Mouse (Mus musculus) limb, embryonic 11.5 days (tissue): ENCODE measurements around the gene Vmn1r86. TPM values are rescaled to one million over a fixed set of nuclear protein-coding genes. Genes with fewer than 3 reads are reported as not detected.
A peak's percentile ranks its signal among the peaks of the same experiment; 100 is the strongest.

ENCODE experiments used
- ATAC-seq: fragments of 200-750 bp; cut with Nextera tagmentation; 2 replicates; pipeline ENCODE4 v1.8.0; 2017; ENCODE audit warnings: low read depth; ENCODE audit not compliant: insufficient number of reproducible peaks, low FRiP score, low TSS enrichment
- DNase-seq: peaks from one replicate; pipeline ENCODE4 v3.0.0-alpha.2; 2015; ENCODE audit warnings: low spot score
- H3K27ac ChIP-seq: fragments of 300-500 bp; sonication (generic); replicated peaks from 2 replicates; pipeline ENCODE4 v1.5.1; 2014; ENCODE audit warnings: low read depth, mild to moderate bottlenecking, low read length
- H3K27me3 ChIP-seq: fragments of 300-500 bp; sonication (generic); 2 replicates; pipeline ENCODE4 v1.6.1; 2014; ENCODE audit warnings: mild to moderate bottlenecking, low read length, mixed read lengths; ENCODE audit not compliant: control insufficient read depth, insufficient read depth
- H3K36me3 ChIP-seq: fragments of 300-500 bp; sonication (generic); 2 replicates; pipeline ENCODE4 v1.6.1; 2014; ENCODE audit warnings: mild to moderate bottlenecking, low read length, moderate library complexity, mixed read lengths; ENCODE audit not compliant: control insufficient read depth, insufficient read depth
- H3K4me1 ChIP-seq: fragments of 300-500 bp; sonication (generic); 2 replicates; pipeline ENCODE4 v1.6.1; 2014; ENCODE audit warnings: low read length, mixed read lengths; ENCODE audit not compliant: control insufficient read depth, insufficient read depth
- H3K4me2 ChIP-seq: fragments of 300-500 bp; sonication (generic); 2 replicates; pipeline ENCODE4 v1.6.1; 2014; ENCODE audit warnings: low read depth, mild to moderate bottlenecking, moderate library complexity; ENCODE audit not compliant: severe bottlenecking
- H3K4me3 ChIP-seq: fragments of 300-500 bp; sonication (generic); 2 replicates; pipeline ENCODE4 v1.5.1; 2014; ENCODE audit warnings: low read depth, low read length
- H3K9ac ChIP-seq: fragments of 300-500 bp; sonication (generic); 2 replicates; pipeline ENCODE4 v1.6.1; 2014; ENCODE audit warnings: mild to moderate bottlenecking, low read length
- H3K9me3 ChIP-seq: fragments of 300-500 bp; sonication (generic); 2 replicates; pipeline ENCODE4 v1.6.1; 2016; ENCODE audit warnings: low read length; ENCODE audit not compliant: control insufficient read depth
- WGBS: fragments of 180-500 bp; shearing (Covaris S2); extraction: QIAGEN DNeasy Blood & Tissue Kit; methylation state at CpG from one replicate; pipeline ENCODE4 v1.1.7; 2014; 5-methylcytosine and 5-hydroxymethylcytosine counted together
- polyA plus RNA-seq: library from polyadenylated mRNA; unstranded; fragments of >200 nt; fragmentation: Nextera tagmentation; extraction: Ambion mirVana; gene quantifications from 2 replicates; pipeline ENCODE4 v1.2.1, GENCODE M21; 2014

Gene Vmn1r86
- polyA plus RNA-seq, 1 experiment from 2014 or later = not detected

GRCm38 (mm10) chr7:13059536-13059935 is 60.2 kb downstream of the Vmn1r86 start:
- ATAC-seq = no peak
- H3K4me1 ChIP-seq = no peaks in the 10 kb centered on the region

GRCm38 (mm10) chr7:13056913-13057700 is 62.6 kb downstream of the Vmn1r86 start:
- H3K4me1 ChIP-seq = no peaks in the 10 kb centered on the region
- ATAC-seq (no peak), DNase-seq (no peak)
- WGBS = 59% methylated on average over 8 of the region's 8 CpGs
- no peak overlapping the region for H3K27ac ChIP-seq
- no peaks in the 10 kb centered on the region for H3K36me3 ChIP-seq
- no peak overlapping the region for H3K4me2 ChIP-seq
- H3K4me3 ChIP-seq = no peak overlapping the region
- H3K9me3 ChIP-seq = no peaks in the 10 kb centered on the region
- H3K27me3 ChIP-seq = no peaks in the 10 kb centered on the region
- H3K9ac ChIP-seq = no peak overlapping the region

More at GRCm38 (mm10) chr7:13059536-13059935, 60.2 kb downstream of the Vmn1r86 start:
- Histone ChIP-seq H3K9me3 (no peaks in the 10 kb centered on the region), H3K4me2 (no peak overlapping the region), H3K27ac (no peak overlapping the region), H3K9ac (no peak overlapping the region), H3K36me3 (no peaks in the 10 kb centered on the region), H3K4me3 (no peak overlapping the region), H3K27me3 (no peaks in the 10 kb centered on the region)
- no peak for DNase-seq
- 93% methylated on average over 9 of the region's 9 CpGs for whole genome bisulfite sequencing

GRCm38 (mm10) chr7:13054287-13055010 is 65.3 kb downstream of the Vmn1r86 start, which contains the start of gene Mzf1:
TSS of gene Mzf1 (minus strand) at chr7:13054764.
- ATAC-seq (peak; percentile 97), DNase-seq (peak; percentile 97)
- H3K4me3 ChIP-seq = peak within 1 kb of the TSS; percentile 47
- H3K4me1 ChIP-seq = no peaks in the 10 kb centered on the region
- H3K9me3 ChIP-seq = no peaks in the 10 kb centered on the region
- H3K27ac ChIP-seq = peak within 1 kb of the TSS; percentile 49; the same call in 1 of the 2 replicates
- H3K36me3 ChIP-seq = no peaks in the 10 kb centered on the region
- peak within 1 kb of the TSS; percentile 38 for H3K9ac ChIP-seq
- H3K4me2 ChIP-seq = peak within 1 kb of the TSS; percentile 58
- no peaks in the 10 kb centered on the region for H3K27me3 ChIP-seq
- under 1% methylated on average over 41 of the region's 41 CpGs for WGBS

- no peaks in the 10 kb centered on the region for H3K9me3 ChIP-seq
- DNase-seq (no peak), ATAC-seq (no peak)
- no peaks in the 10 kb centered on the region for H3K27me3 ChIP-seq
- H3K27ac ChIP-seq = no peak overlapping the region
- no peaks in the 10 kb centered on the region for H3K36me3 ChIP-seq
- H3K4me3 ChIP-seq = peak overlapping the region; percentile 47
- peak overlapping the region; percentile 38 for H3K9ac ChIP-seq
- WGBS = 2% methylated on average over 15 of the region's 15 CpGs
- peak overlapping the region; percentile 58 for H3K4me2 ChIP-seq
- H3K4me1 ChIP-seq = no peaks in the 10 kb centered on the region
Observed at GRCm38 (mm10) chr7:13053961-13054286, 65.8 kb downstream of the Vmn1r86 start.

- H3K9ac ChIP-seq = no peak overlapping the region
Observed at GRCm38 (mm10) chr7:13053501-13053900, 66.2 kb downstream of the Vmn1r86 start.

GRCm38 (mm10) chr7:13053001-13053400 is 66.7 kb downstream of the Vmn1r86 start:
- no peak for ATAC-seq
- Histone ChIP-seq H3K4me1 (no peaks in the 10 kb centered on the region), H3K27me3 (no peaks in the 10 kb centered on the region), H3K27ac (no peak overlapping the region), H3K36me3 (no peaks in the 10 kb centered on the region), H3K4me3 (no peak overlapping the region), H3K4me2 (no peak overlapping the region), H3K9me3 (no peaks in the 10 kb centered on the region), H3K9ac (no peak overlapping the region)
- WGBS = 89% methylated on average over 13 of the region's 13 CpGs
- no peak for DNase-seq

More at GRCm38 (mm10) chr7:13053501-13053900, 66.2 kb downstream of the Vmn1r86 start:
- no peak overlapping the region for H3K27ac ChIP-seq
- no peaks in the 10 kb centered on the region for H3K9me3 ChIP-seq
- no peaks in the 10 kb centered on the region for H3K36me3 ChIP-seq
- DNase-seq = no peak
- H3K4me1 ChIP-seq = no peaks in the 10 kb centered on the region
- H3K4me2 ChIP-seq = peak overlapping the region; percentile 58
- no peak for ATAC-seq
- peak overlapping the region; percentile 47; the same call in 1 of the 2 replicates for H3K4me3 ChIP-seq
- H3K27me3 ChIP-seq = no peaks in the 10 kb centered on the region
- WGBS = 89% methylated on average over 2 of the region's 2 CpGs

Other genes with a start within 250 kb of the Vmn1r86 start
- gene Zfp128, start 238.7 kb downstream of the Vmn1r86 start, polyA plus RNA-seq = 6.3 and 7.7 TPM in 2 replicates
- gene Zscan22, start 222.1 kb downstream of the Vmn1r86 start, polyA plus RNA-seq = 28.1 and 29.0 TPM in 2 replicates
- gene Rps5, start 197.6 kb downstream of the Vmn1r86 start, polyA plus RNA-seq = 1,067 and 1,071 TPM in 2 replicates
- gene Rnf225, start 192.5 kb downstream of the Vmn1r86 start, polyA plus RNA-seq = 0.57 and 0.59 TPM in 2 replicates
- gene Zfp324, start 154.1 kb downstream of the Vmn1r86 start, polyA plus RNA-seq = 8.2 and 10.2 TPM in 2 replicates
- gene Zfp446, start 142.1 kb downstream of the Vmn1r86 start, polyA plus RNA-seq = 7.5 and 10.3 TPM in 2 replicates
- not detected in 2 replicates for gene Slc27a5, start 121.7 kb downstream of the Vmn1r86 start, polyA plus RNA-seq
- gene Trim28, start 120.8 kb downstream of the Vmn1r86 start, polyA plus RNA-seq = 610 and 647 TPM in 2 replicates
- gene Zbtb45, start 109.9 kb downstream of the Vmn1r86 start, polyA plus RNA-seq = 30.6 and 31.5 TPM in 2 replicates
- gene Chmp2a, start 85.1 kb downstream of the Vmn1r86 start, polyA plus RNA-seq = 84.2 and 93.8 TPM in 2 replicates
- gene Ube2m, start 81.6 kb downstream of the Vmn1r86 start, polyA plus RNA-seq = 199 TPM in 2 replicates
- gene Mzf1, start 65.2 kb downstream of the Vmn1r86 start, polyA plus RNA-seq = 2.3 TPM in 2 replicates
- not detected in 2 replicates for gene Vmn1r85, start 24.7 kb downstream of the Vmn1r86 start, polyA plus RNA-seq
- gene Vmn1r87, start 20.2 kb upstream of the Vmn1r86 start, polyA plus RNA-seq = not detected in 2 replicates
- gene Vmn1r88, start 39.7 kb upstream of the Vmn1r86 start, polyA plus RNA-seq = not detected in 2 replicates
- not detected in 2 replicates for gene Vmn1r89, start 93.1 kb upstream of the Vmn1r86 start, polyA plus RNA-seq
- 173 and 185 TPM in 2 replicates for gene Lig1, start 157.4 kb upstream of the Vmn1r86 start, polyA plus RNA-seq
- 5.1 and 5.8 TPM in 2 replicates for gene Zswim9, start 158.8 kb upstream of the Vmn1r86 start, polyA plus RNA-seq
- 1.8 and 1.9 TPM in 2 replicates for gene Pla2g4c, start 204.7 kb upstream of the Vmn1r86 start, polyA plus RNA-seq